Mouse (Mus musculus) liver, embryonic 14.5 days (tissue): Measurements from ENCODE around the gene Frmd5.

Experiments used
- CTCF ChIP-seq: IDR thresholded peaks from 2 replicates; pipeline ENCODE4 v1.5.1; 2016; ENCODE audit warnings: antibody characterized with exemption, low read depth, control low read depth
- EP300 ChIP-seq: IDR thresholded peaks from 2 replicates; pipeline ENCODE4 v1.6.1; 2016; ENCODE audit warnings: antibody characterized with exemption, low read depth

DNA sequence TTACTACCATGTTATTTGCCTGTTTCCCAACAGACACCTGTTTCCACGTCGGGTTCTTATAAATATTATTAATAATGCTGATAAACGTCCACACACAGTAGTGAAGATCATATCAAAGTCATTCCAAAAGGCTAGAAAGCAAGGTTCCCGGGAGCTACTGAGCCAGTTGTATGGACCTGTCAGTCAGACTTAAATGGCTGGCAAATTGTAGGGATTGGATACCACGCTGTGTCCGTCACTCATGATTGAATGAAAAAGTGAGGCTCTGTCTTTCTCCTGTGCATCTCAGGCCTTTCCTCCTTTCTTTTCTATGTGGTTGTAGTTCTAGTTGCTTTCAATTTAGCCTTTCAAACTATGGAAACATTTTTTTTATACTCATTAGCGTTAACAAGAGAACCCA lies 73.5 kb downstream of the Frmd5 start:
- TF ChIP-seq CTCF = no peak
- no peak for TF ChIP-seq EP300
